Mouse (Mus musculus): ENCODE measurements around the gene Clcn5. TPM values are rescaled to one million over a fixed set of nuclear protein-coding genes. Genes with fewer than 3 reads are reported as not detected.

Clcn5 gene
- total RNA-seq (2014; rRNA removed) (26.8 and 27.6 TPM in 2 replicates), polyA plus RNA-seq (2015; fragmentation: Nextera tagmentation; extraction: Ambion mirVana) (5.4 and 5.7 TPM in 2 replicates)

- ATAC-seq (ENCODE audit: low FRiP score) (peak; percentile 98), DNase-seq (ENCODE audit: low spot score) (peak; percentile 96)
- Histone ChIP-seq H3K4me2 (ENCODE audit: low read depth, low read length, poor library complexity, severe bottlenecking) (peak within 1 kb of the TSS; percentile 54), H3K27me3 (ENCODE audit: insufficient read depth, low read length) (no peaks in the 10 kb centered on the region), H3K9me3 (ENCODE audit: low read length) (no peaks in the 10 kb centered on the region), H3K9ac (replicated peaks; ENCODE audit: low read length, poor library complexity, severe bottlenecking) (peak within 1 kb of the TSS; percentile 57), H3K36me3 (ENCODE audit: insufficient read depth, low read length) (no peaks in the 10 kb centered on the region), H3K4me3 (ENCODE audit: low read depth, low read length) (peak within 1 kb of the TSS; percentile 56), H3K4me1 (ENCODE audit: insufficient read depth, low read length) (no peaks in the 10 kb centered on the region), H3K27ac (ENCODE audit: low read depth, low read length) (peak within 1 kb of the TSS; percentile 83)
- WGBS = 27% methylated on average over 29 of the region's 43 CpGs
- no peak for TF ChIP-seq CTCF (IDR thresholded peaks at IDR 0.05)
Measured at GRCm38 (mm10) chrX:7319089-7319721, at the start of gene Clcn5. Gene Clcn5 (minus strand): TSS chrX:7319358.

- H3K27me3 ChIP-seq (ENCODE audit: insufficient read depth, low read length) = no peaks in the 10 kb centered on the region
- 51% methylated on average over 2 of the region's 2 CpGs for WGBS
- H3K9ac ChIP-seq (replicated peaks; ENCODE audit: low read length, poor library complexity, severe bottlenecking) = no peak overlapping the region
- DNase-seq (ENCODE audit: low spot score) = peak; percentile 3
- no peak for ATAC-seq (ENCODE audit: low FRiP score)
- H3K4me2 ChIP-seq (ENCODE audit: low read depth, low read length, poor library complexity, severe bottlenecking) = no peak overlapping the region
- no peaks in the 10 kb centered on the region for H3K36me3 ChIP-seq (ENCODE audit: insufficient read depth, low read length)
- no peak overlapping the region for H3K4me3 ChIP-seq (ENCODE audit: low read depth, low read length)
- peak; percentile 32 for TF ChIP-seq CTCF (IDR thresholded peaks at IDR 0.05)
- no peak overlapping the region for H3K27ac ChIP-seq (ENCODE audit: low read depth, low read length)
- no peaks in the 10 kb centered on the region for H3K9me3 ChIP-seq (ENCODE audit: low read length)
- H3K4me1 ChIP-seq (ENCODE audit: insufficient read depth, low read length) = no peaks in the 10 kb centered on the region
Measured at GRCm38 (mm10) chrX:7325455-7325854, 6.3 kb upstream of the Clcn5 start.

- no peak overlapping the region for H3K4me3 ChIP-seq (ENCODE audit: low read depth, low read length)
- peak; percentile 78 for TF ChIP-seq CTCF (IDR thresholded peaks at IDR 0.05)
- DNase-seq (ENCODE audit: low spot score) = peak; percentile 69
- H3K36me3 ChIP-seq (ENCODE audit: insufficient read depth, low read length) = no peaks in the 10 kb centered on the region
- H3K9ac ChIP-seq (replicated peaks; ENCODE audit: low read length, poor library complexity, severe bottlenecking) = no peak overlapping the region
- no peaks in the 10 kb centered on the region for H3K9me3 ChIP-seq (ENCODE audit: low read length)
- no peaks in the 10 kb centered on the region for H3K4me1 ChIP-seq (ENCODE audit: insufficient read depth, low read length)
- H3K27ac ChIP-seq (ENCODE audit: low read depth, low read length) = no peak overlapping the region
- H3K27me3 ChIP-seq (ENCODE audit: insufficient read depth, low read length) = no peaks in the 10 kb centered on the region
- no peak overlapping the region for H3K4me2 ChIP-seq (ENCODE audit: low read depth, low read length, poor library complexity, severe bottlenecking)
- ATAC-seq (ENCODE audit: low FRiP score) = no peak
- 12% methylated on average over 7 of the region's 7 CpGs for WGBS
Measured at GRCm38 (mm10) chrX:7322288-7322687, 3.1 kb upstream of the Clcn5 start.

- Histone ChIP-seq H3K9me3 (ENCODE audit: low read length) (no peaks in the 10 kb centered on the region), H3K4me3 (ENCODE audit: low read depth, low read length) (no peak overlapping the region), H3K4me2 (ENCODE audit: low read depth, low read length, poor library complexity, severe bottlenecking) (no peak overlapping the region), H3K9ac (replicated peaks; ENCODE audit: low read length, poor library complexity, severe bottlenecking) (no peak overlapping the region), H3K27ac (ENCODE audit: low read depth, low read length) (no peak overlapping the region), H3K36me3 (ENCODE audit: insufficient read depth, low read length) (no peaks in the 10 kb centered on the region), H3K4me1 (ENCODE audit: insufficient read depth, low read length) (no peaks in the 10 kb centered on the region), H3K27me3 (ENCODE audit: insufficient read depth, low read length) (no peaks in the 10 kb centered on the region)
- WGBS = 79% methylated on average over 2 of the region's 2 CpGs
- ATAC-seq (ENCODE audit: low FRiP score) (no peak), DNase-seq (ENCODE audit: low spot score) (no peak)
- no peak for TF ChIP-seq CTCF (IDR thresholded peaks at IDR 0.05)
Measured at GRCm38 (mm10) chrX:7320571-7320970, 1.4 kb upstream of the Clcn5 start.

GRCm38 (mm10) chrX:7318551-7319025 is 570 bp downstream of the Clcn5 start:
- peak; percentile 0; the same call in 1 of the 2 replicates for TF ChIP-seq CTCF (IDR thresholded peaks at IDR 0.05)
- peak overlapping the region; percentile 54 for H3K4me2 ChIP-seq (ENCODE audit: low read depth, low read length, poor library complexity, severe bottlenecking)
- no peaks in the 10 kb centered on the region for H3K4me1 ChIP-seq (ENCODE audit: insufficient read depth, low read length)
- H3K27me3 ChIP-seq (ENCODE audit: insufficient read depth, low read length) = no peaks in the 10 kb centered on the region
- DNase-seq (ENCODE audit: low spot score) = peak; percentile 21
- H3K4me3 ChIP-seq (ENCODE audit: low read depth, low read length) = peak overlapping the region; percentile 56
- H3K27ac ChIP-seq (ENCODE audit: low read depth, low read length) = peak overlapping the region; percentile 83
- peak; percentile 79 for ATAC-seq (ENCODE audit: low FRiP score)
- 22% methylated on average over 35 of the region's 37 CpGs for WGBS
- H3K36me3 ChIP-seq (ENCODE audit: insufficient read depth, low read length) = no peaks in the 10 kb centered on the region
- no peaks in the 10 kb centered on the region for H3K9me3 ChIP-seq (ENCODE audit: low read length)
- peak overlapping the region; percentile 57 for H3K9ac ChIP-seq (replicated peaks; ENCODE audit: low read length, poor library complexity, severe bottlenecking)

GRCm38 (mm10) chrX:7315115-7315514 is 4.0 kb downstream of the Clcn5 start:
- Histone ChIP-seq H3K36me3 (ENCODE audit: insufficient read depth, low read length) (no peaks in the 10 kb centered on the region), H3K4me1 (ENCODE audit: insufficient read depth, low read length) (no peaks in the 10 kb centered on the region), H3K27ac (ENCODE audit: low read depth, low read length) (no peak overlapping the region), H3K9ac (replicated peaks; ENCODE audit: low read length, poor library complexity, severe bottlenecking) (no peak overlapping the region), H3K4me2 (ENCODE audit: low read depth, low read length, poor library complexity, severe bottlenecking) (no peak overlapping the region), H3K27me3 (ENCODE audit: insufficient read depth, low read length) (no peaks in the 10 kb centered on the region), H3K9me3 (ENCODE audit: low read length) (no peaks in the 10 kb centered on the region), H3K4me3 (ENCODE audit: low read depth, low read length) (no peak overlapping the region)
- 43% methylated on average over 10 of the region's 10 CpGs for WGBS
- ATAC-seq (ENCODE audit: low FRiP score) (no peak), DNase-seq (ENCODE audit: low spot score) (no peak)
- TF ChIP-seq CTCF (IDR thresholded peaks at IDR 0.05) = no peak
